Mouse (Mus musculus) mature B cell (primary cell): ENCODE results near the gene Hdac5.

Source experiments
- in situ Hi-C: fragments of 300-500 bp; cut with MboI; formaldehyde crosslinking; loops from 2 replicates; pipeline ENCODE4 v1.14.3; 2019

Gene Hdac5

DNA sequence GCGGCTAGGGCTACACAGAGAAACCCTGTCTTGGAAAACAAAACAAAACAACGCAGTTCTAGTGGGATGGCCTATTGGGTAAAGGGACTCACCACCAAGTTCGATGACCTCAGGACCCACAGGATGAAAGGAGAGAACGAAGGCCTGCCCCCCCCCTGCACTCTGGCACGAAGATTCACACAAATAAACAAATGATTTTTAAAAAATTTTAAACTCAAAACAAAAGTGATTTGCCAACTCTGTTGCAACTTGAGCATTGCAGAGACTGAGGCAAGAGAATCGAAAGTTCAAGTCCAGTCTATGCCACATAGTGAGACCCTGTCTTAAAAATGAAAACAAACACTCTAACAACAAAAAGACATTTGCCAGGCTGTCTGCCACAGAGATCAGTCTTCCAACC lies 10.7 kb upstream of the Hdac5 start:
- in situ Hi-C loops: no loop called here

DNA sequence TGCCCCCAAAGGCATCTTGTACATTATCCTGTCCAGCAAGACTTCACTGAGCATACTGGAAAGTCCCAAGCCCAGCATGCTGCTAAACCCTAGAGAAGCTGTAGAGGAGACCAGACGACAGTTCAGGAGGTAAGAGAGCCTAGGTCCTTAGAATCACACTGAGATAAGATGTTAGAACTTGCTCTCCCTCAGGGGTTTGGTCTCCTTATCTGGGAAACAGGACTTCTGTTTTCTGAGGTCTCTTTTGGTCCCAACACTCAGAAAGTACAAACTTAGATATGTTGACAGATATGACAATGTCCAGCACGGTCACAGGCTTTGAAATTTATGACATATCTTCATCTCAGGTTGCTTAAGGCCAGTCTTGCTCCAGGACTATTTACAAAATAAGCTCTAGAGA lies 6.1 kb upstream of the Hdac5 start:
- in situ Hi-C loops: no loop called here

DNA sequence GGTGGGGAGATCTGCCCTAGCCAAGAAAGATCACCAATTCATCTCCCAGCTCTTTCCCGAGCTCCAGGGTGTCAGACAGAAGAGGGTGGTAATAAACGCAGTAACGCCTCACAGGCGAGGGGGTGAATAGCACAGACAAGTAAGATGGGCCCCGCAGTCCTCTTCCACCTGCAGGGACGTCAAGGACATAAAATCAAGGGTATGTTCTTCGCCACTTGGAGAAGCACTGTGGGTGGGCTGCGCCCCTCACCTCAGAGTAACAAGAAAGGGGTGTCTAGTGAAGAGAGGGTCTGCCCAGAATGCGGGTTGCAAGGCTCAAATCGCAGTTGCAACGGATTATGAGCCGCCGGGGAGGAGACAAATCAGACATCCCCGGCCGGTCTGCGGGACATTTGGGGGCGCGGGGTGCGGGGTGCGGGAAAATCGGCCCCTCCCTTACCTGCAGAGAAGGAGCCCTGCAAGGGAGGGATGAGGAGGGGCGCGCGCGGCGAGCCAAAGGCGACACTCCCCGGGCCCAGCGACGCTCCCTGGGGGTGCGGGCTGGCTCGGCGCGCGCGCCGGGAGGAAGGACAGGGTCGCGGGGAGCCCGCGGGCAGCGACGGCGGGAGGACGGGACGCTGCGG lies 524 bp downstream of the Hdac5 start:
- in situ Hi-C loops: loop anchor here (5.0 kb wide), 1 partner anchor 42 kb away; the partner anchor contains the start of genes G6pc3 and Lsm12

DNA sequence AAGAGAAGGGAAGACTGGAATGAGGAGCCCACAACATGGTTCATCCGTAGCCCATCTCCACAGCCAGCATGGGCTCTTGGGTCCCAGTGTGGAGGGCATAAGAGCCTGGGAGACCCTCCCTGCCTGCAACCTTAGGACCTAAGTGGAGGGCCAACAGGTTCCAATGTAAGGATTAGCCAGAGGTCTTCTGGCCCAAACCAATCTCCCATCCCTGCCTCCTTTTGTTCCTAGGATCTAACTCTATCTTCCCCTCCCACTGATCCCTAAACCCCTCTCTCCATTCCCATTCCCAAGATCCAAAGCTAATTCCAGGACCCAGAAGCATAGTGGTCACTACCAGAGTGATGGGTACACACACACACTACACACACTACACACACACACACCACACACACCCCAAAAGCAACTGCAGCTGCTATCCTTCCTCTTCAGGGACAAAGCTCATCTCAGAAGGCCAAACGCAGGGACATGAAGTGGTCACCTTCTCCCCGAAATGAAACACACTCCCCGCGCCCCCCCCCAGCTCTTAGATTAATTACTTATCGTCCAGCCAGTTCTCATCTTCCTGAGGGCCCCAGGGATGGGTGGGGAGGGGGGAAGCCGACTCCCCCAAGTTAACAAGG lies 1.2 kb downstream of the Hdac5 start:
- in situ Hi-C loops: loop anchor here (5.0 kb wide), 1 partner anchor 41 kb away; the partner anchor contains the start of genes G6pc3 and Lsm12

DNA sequence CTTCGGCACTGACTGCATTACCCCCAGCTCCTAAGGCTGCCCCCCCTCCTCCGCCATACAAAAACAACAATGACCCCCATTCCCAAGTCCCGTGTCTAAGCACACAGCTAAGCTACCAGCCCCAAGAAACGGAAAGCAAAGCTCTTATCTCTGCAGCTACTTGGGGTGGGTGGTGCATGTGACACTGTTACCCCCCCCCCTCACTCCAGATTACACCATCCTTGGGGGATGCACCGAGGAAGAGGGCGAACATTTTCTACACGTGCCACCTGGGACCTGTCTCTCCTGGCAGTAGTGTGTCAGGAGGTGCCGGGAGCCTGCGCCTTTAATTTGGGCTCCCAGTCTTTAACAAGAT lies 1.8 kb downstream of the Hdac5 start:
- in situ Hi-C loops: loop anchor here (5.0 kb wide), 1 partner anchor 41 kb away; the partner anchor contains the start of genes G6pc3 and Lsm12

DNA sequence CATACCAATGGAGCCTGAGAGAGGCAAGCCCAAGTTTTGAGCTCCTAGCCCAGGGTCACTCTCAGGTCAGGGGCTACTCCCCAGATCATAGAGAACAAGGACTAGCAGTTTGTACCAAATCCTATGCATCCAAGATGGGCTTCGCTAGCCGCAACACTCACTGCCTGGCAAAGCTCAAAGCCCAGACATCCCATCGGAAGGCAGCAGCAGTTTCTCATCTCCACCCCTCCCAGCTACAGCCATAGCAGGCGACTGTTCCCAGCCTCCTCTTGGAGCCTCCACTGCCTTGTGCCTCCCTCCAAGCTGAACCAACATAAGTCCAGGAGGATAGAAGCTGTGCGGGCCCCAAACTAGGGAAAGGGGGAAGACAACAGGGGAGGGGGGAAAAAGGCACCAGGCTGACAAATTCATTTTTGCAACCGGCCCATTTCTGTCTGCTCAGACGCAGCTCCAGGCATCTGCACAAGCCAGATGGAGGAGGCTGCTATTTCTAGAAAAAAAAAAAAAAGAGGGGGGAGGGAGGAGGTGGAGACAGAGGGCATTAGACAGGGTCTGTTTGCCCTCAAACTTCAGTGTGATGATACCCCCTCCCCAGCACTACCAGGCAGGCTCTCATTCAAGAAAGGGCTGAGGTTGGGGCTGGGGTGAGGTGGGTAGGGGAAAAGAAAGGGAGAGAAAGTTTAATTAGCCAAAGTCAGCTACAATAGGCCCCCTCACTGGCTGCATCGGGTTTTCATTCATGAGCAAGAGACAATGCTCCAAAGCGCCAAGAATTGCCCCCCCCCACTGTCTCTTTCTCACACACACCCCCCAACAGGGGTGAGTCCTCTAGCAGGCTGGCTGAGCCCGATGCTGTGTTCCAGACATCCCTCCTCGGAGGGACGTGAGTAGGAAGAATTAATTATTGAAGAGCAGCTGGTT lies 2.4 kb downstream of the Hdac5 start:
- in situ Hi-C loops: loop anchor here (5.0 kb wide), 1 partner anchor 40 kb away; the partner anchor contains the start of genes G6pc3 and Lsm12

DNA sequence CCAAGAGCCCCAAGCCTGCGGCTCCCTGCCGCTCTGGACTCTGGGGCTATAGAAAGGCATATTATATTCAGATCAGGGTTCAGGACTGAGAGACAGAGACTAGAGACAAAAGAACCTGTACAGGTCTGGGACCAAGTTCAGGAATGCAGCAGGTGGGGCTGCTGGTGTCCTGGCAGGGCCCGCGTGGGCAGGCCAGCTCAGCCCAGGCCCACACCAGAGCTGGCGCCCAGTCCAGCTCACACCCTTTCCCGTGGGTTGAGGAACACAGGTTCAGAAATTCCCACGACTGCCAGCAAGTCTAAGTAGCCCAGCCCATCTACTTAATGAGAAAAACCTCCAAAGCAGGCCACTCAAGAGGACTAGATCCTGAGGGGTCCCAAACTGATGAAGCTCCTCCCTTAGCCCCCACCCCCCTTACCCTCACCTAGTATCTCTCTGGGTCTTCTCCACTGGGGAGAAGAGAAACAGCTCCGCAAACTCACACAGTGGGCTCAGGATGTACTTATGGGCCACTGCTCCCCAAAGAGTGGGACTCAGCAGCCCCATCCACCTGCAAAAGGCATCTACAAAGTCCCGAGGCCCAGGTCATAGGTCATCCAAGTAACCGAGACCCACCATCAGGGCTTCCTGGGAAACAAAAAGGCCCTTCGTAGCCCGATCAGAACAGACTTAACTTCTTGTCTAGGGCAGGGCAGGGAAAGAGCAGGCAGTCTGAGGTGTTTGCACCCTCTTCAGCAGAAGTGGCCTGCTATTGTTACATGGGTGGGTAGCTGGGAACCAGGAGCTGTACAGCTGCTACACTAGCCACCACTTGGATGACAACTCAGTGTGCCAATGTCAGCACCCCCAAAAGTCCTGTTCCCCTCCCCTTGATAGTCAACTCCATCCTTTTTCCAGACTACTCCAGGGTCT lies 3.6 kb downstream of the Hdac5 start:
- in situ Hi-C loops: loop anchor here (5.0 kb wide), 1 partner anchor 39 kb away; the partner anchor contains the start of genes G6pc3 and Lsm12

DNA sequence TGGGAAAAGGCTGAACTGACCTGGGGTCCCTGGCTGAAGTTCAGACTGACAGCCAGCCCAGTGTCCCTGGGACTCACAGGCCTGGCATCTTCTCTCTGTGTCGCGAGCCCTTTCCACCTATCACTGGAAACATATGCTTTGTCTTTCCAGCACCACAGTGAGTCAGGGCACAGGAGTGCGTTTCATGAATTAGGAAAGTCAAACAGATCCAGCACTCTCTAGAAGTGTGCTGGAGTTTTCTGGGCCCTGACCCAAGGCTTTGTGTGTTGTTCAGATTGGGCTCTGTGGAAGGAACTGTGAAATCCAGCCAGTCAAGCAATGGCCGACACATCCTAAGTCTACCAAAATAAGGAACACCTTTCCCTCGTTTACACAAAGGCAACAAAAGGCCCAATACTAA lies 4.7 kb downstream of the Hdac5 start:
- in situ Hi-C loops: loop anchor here (5.0 kb wide), 1 partner anchor 38 kb away; the partner anchor contains the start of genes G6pc3 and Lsm12

DNA sequence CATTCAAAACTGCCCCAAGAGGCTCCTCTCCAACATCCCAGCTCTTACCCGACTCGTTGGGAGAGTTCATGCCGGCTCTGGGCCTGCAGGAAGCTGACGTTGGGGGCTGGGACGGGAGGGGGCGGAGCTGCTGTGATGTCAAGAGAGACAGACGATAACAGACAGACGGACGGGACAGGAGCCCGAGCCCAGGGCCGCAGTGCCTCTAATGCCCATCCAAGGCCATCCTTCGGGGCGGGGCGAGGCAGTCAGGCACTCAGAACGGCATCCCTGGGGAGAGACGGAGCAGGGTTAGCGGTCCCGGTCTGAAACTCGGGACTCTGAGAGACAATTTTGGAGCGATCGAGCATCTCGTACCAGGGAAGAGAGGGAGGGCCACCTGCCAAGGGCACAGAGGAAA lies 5.3 kb downstream of the Hdac5 start:
- in situ Hi-C loops: loop anchor here (5.0 kb wide), 1 partner anchor 37 kb away; the partner anchor contains the start of genes G6pc3 and Lsm12

DNA sequence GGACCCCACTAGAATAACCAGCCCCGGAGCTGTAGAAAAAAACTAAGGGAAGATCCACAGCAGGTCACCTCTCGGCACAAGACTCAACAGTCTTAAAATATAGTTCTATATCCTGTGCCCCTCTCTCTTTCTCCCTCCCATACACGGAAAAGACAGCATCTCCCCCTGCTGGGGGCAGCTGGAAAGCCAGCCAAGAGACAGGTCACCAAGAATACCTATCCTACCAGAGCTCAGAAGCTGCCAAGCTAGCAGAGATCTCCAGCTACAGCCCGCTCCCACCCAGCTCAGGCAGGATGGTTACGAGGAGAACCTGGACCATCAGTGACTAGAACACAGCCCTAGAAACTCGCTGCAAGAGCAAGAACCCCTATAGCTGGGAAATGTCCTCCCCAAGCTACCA lies 6.8 kb downstream of the Hdac5 start:
- in situ Hi-C loops: no loop called here

DNA sequence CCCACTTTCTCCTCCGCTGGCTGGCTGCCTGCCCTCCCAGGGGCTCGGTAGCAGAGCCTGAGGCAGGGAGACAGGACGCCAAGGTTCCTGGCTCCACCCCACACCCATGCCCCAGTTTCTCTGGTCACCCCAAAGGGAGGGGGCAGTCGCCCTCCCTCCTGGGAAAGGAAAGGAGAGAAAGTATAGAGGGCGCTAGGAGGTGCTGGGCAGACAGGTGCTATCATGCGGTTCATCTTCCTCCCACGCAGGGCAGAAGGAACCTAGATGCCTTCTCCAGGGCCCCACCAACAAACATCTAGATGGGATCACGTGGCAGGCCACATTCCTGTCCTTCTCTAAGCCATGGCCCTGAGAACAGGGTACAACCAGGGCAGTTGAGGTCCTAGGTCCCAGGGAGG lies 8.0 kb downstream of the Hdac5 start:
- in situ Hi-C loops: no loop called here

DNA sequence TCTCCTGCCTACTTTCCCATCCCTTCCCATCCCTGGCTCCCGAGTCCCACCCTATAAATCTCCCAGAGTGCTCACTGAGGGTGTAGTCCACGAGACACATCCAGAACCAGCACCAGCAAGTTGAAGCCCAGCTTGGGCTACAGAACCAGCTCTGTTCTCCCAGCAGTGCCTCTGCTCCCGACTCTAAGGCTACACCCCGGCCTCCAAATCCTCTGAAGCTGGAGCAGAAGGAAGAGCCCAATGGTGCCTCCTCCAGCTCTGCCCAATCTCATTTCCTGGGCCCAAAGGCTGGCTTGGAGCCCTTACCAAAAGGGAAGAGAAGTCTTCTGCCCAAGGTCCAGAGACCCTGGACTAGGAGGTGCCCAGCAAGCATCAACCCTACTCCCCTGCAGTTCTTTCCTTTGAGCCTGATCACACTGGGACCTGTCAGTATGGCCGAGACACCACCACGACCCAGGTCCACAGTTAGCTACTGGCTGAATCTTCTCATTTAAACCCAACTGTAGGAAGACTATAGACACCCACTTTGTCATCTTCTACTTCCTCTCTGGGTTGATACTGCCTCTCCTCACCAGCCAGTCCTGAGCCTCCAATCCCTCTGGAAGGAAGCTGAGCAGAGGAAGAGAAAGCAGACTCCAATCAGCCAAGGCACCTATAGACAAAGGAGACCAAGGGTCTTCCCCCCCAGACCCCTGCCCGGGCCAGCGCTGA lies 8.6 kb downstream of the Hdac5 start:
- in situ Hi-C loops: no loop called here

DNA sequence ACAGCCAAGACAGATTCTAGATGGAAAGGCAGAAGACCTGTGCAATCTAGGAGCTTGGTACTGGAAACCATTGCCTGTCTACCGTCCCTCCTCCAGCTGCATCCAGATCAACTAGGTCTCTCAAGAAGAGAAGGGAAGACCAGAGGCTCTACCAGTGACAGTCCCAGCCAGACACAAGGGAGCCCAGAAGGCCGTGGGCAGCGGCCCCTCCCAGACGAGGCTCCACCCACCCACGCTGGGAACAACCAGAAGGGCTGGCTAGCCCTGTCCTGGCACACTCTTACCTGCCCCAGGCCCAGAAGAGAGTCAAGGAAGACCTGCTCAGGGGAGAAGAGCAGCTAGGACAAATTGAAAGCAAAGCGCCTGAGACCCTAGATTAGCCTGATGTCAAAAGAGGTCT lies 9.5 kb downstream of the Hdac5 start:
- in situ Hi-C loops: no loop called here

DNA sequence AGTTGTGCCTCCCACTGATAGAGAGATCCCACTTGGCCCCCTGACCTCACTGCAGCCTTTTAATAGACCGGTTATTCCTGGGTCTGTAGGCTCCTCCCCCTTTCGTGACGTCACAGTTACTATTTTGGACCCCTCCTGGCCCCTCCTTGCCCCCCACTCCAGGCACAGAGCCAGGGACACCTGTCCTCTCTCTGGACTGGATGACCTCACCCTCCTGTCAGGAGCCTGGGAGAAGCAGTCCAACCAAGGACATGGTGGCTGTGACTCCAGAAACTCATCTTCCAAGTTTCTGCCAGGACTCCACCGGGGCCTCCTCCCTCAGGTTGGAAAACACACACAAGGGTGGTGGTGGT lies 10.0 kb downstream of the Hdac5 start:
- in situ Hi-C loops: no loop called here

DNA sequence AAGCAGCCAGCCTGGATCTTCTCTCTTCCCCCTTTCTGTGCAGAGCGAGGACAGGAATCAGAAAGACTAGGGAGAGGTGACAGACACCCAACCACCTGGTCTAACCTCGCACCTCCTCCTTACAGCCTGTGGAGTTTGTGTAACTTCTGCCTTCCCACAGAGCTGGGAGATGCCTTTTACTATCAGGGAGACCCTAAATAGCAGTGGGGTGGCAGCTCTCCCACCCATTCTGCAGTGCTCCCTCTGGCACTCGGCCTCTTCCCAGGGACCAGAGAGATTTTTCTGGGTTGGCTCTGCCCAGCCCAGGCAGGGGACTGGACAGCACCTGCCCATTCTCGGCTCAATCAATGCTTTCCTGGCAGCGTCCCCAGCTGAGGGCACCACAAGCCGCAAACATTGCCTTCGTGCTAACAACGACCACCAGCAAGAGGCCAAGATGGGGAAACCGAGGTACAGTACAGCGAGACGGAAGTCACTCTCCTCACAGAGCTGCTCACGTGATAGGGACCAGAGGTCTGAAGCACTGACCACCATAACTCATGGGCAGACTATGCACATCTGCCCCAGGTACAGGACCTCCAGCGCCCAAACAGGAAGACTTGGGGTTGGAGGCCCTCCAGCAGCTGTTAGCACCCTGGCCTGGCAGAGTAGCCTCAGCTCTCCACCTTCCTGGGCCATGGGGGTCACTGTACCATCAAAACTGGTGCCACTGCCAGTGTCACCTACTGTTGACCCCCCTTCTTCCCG lies 10.5 kb downstream of the Hdac5 start:
- in situ Hi-C loops: no loop called here

DNA sequence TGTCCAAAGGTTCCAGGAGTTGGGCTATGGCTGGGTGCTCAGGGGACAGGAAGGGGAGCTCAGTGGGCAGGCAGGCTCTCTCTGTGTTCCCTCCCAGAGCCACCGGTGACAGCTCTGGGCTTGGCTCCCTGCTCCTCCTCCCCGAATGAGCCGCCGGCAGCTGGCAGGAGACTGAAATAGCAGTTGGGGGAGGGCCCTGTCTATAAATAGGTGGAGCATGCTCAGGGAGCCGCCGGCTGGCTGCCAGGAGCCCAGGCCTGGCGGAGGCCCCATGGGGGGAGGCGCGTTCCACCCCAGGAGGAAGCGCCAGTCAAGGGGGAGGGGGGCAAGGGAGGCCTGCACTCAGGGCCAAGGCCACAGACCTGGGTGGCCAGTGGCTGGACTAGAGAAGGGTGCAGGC lies 11.2 kb downstream of the Hdac5 start:
- in situ Hi-C loops: no loop called here

DNA sequence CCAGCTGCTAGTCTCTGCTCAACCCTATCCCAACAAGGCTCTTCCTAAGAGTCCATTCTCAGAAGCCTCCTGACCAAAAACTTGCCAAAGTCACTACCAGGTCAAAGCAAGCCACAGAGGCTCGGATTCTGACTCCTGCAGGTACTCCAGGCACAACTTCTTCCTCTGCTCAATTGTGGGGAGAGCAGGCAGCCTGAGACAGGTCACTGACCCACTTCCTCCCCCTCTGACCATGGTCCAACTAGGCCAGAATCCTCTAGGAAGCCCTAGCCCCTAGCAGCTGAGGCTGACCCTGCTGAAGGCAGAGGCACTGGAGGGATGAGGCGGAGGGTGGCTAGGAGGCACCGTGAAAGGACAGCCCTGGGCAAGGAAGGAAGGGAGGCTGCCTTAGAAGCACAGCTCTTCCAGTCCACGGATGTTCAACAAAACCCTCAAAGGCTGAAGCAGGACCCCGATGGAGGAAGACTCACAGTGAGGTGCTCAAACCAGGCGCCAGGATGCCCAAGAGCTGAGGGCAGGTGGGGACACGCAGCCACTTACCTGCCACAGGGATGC lies 12.0 kb downstream of the Hdac5 start:
- in situ Hi-C loops: no loop called here

DNA sequence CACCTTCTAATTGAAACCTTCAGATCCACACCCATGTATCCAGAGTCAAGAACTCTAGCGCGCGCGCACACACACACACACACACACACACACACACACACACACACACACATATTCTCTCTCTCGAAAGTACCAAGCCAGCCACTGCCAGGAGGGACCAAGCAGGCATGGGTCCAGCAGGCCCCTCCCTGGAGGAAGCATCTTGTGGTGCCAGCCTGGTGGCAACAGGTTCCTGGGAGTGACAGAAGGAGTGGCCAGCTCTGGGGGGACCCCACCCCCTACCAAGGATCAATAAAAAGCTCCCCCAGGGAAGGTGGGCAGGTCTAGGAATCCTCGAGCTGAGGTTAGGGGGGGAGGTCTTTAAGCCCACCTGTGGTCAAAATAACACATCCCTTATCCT lies 12.6 kb downstream of the Hdac5 start:
- in situ Hi-C loops: no loop called here

DNA sequence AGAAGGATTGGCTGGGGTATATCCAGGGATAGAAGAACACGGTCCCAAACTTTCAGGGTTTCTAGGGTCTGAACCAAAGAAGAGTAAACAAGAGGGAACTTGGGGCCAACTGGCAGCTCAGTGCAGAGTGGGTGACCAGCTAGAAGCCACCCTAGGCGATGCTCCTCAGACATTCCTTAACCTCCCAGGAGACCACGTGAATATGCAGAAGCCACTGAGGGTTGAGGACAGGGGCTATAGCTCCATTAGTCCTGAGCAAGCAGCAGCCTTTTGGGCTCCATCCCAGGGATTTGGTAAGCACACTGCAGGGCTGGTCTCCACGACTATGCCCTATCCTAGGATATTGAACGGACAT lies 13.1 kb downstream of the Hdac5 start:
- in situ Hi-C loops: no loop called here
